Mouse (Mus musculus) kidney, postnatal 36 days (tissue): ENCODE results near the gene Slc12a6.

Experiments used
- DNase-seq, 2 experiments: peaks; one replicate each; pipeline ENCODE4 v3.0.0; 2021 to 2022; ENCODE audit warnings: mixed read lengths in 2 of 2

The Slc12a6 gene

DNA sequence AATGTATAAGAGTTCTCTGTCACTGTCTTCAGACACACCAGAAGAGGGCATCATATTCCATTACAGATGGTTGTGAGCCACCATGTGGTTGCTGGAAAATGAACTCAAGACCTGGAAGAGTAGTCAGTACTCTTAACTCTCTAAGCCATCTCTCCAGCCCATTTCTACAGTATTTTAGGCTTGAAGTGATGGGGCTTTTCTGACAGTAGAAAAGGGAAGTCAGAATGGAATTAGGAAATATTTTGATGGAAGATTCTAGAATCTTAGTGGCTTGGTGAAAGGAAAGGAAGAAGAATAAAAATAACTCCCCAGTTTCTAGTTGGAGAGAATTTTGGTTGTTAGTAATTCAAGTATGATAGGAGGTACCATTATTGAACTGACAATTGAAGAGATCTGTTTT is 128.3 kb downstream of the Slc12a6 start:
- no peak for DNase-seq

DNA sequence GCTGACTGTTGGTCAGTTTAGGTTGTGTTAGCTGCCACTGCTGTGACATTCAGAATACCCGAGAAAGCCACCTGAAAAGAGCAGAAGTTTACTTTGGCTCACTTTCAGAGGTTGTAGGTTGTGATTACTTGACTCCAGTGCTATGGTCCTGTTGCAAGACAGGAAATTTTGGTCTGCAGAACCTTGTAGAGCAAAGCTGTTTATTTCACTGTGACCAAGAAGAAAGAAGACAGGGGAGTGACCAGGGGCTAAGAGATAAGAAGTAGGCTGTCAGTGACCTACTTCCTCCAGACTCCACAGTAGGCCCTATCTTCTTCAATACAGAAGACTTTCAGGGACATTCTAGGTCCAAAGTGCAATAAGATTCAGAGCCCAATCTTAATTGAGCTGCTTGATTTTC is 131.0 kb downstream of the Slc12a6 start:
- DNase-seq: no peak

DNA sequence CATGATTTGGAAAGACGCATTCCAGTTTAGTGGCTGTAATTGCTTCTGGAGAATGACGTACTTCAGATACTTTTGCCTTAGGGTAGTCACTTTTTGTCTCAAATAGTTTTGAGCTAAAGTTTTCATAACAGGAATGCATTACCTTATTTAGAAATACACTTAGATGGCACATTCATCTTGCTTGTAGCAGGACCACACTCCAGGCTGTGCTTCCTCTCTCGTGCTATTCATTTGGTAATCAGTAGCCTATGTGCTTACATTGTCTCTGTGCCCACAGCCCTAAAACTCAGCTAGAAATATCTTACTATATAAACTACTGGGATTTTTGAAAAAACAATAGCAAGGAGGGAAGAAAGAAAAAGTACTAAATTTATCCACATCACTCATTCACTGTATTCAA is 141.4 kb downstream of the Slc12a6 start:
- DNase-seq: no peak
